ENCODE assay signal across 19 mouse cellular contexts in genomic region chr14:24036208-24036535, GRCm38 (mm10). TPM values are rescaled to one million over a fixed set of nuclear protein-coding genes. Genes with fewer than 3 reads are reported as not detected.
DNase-seq lines count a peak whose midpoint lies in the region; TF ChIP-seq lines count a peak whose summit lies in the region.
"Had no signal": no experiment of that assay in that cellular context is flagged by ENCODE, and none has a peak within 500 bp of the region (broad histone marks: within the 10 kb centered on the region; RNA-seq: fewer than 3 reads in every experiment).

No protein-coding gene starts in this region.

- no peak for TF ChIP-seq CTCF in lung, adult 2 months (IDR thresholded peaks at IDR 0.05; ENCODE audit: insufficient read depth, low read length)

- peak; percentile 7 for DNase-seq in lung, postnatal 36 days
- DNase-seq in lung, adult 2 months, result no peak
- peak; percentile 13 for DNase-seq in retina, postnatal 1 day
- no peak for DNase-seq in retina, embryonic 14.5 days (ENCODE audit: low spot score)
- peak; percentile 80 for DNase-seq in adrenal gland, adult 8-10 months
- peak; percentile 14 for DNase-seq in testis, postnatal 14 days (ENCODE audit: low spot score)
- DNase-seq in thymus, postnatal 25 days, result no peak
- DNase-seq in spleen, adult 18-20 months, result no peak
- DNase-seq: kidney, adult 2 months; kidney, postnatal 14 days had no signal

- H3K4me3 ChIP-seq in lung, adult 2 months (replicated peaks; ENCODE audit: extremely low read depth, low read depth, low read length), result no peak overlapping the region
- H3K4me3 ChIP-seq: heart, embryonic 13.5 days; hindbrain, embryonic 13.5 days; limb, embryonic 15.5 days; liver, embryonic 15.5 days; midbrain, embryonic 12.5 days; neural tube, embryonic 15.5 days; stomach, embryonic 15.5 days had no signal

- TF ChIP-seq POLR2A in lung, adult 2 months (IDR thresholded peaks at IDR 0.05; ENCODE audit: borderline replicate concordance, extremely low read depth, low read depth, low read length), result no peak

- H3K4me1 ChIP-seq in lung, adult 2 months (ENCODE audit: control insufficient read depth, insufficient read depth, low read length), result no peaks in the 10 kb centered on the region
- H3K4me1 ChIP-seq: limb, embryonic 15.5 days; liver, embryonic 15.5 days; neural tube, embryonic 15.5 days; stomach, embryonic 15.5 days had no signal

- WGBS in lung, adult 2 months, result 49% methylated on average over 4 of the region's 4 CpGs

RNA-seq across cellular contexts. Expression of gene Kcnma1, which starts 21.9 kb away (rescaled TPM):
- polyA plus RNA-seq in lung, adult 2 months (2012; rRNA removed), result 1.3 and 1.6 TPM in 2 replicates
- 100 to 1,000 TPM in 2 of 4 experiments, 10 to 100 TPM in 2; 66.1 to 162 (median 106) TPM for total RNA-seq in adrenal gland, adult 8-10 months (2022)
- total RNA-seq: granulocyte monocyte progenitor cell, adult 5-6 weeks had no signal
- polyA plus RNA-seq: inflammation-experienced regulatory T-cells, adult 6 months had no signal

Comparison
In these comparisons a context has a peak if more than half of its experiments do, and no peak if none do; other contexts are left out.
1. DNase-seq: peak in lung, postnatal 36 days (single experiment), retina, postnatal 1 day (single experiment), adrenal gland, adult 8-10 months (single experiment) and testis, postnatal 14 days (single experiment); none in lung, adult 2 months (single experiment), retina, embryonic 14.5 days (single experiment), thymus, postnatal 25 days (single experiment) and spleen, adult 18-20 months (0 of 2).